Mouse (Mus musculus): ENCODE measurements at regions not wholly inside any gene's neighbourhood (a gene's known extent, or its start where the extent isn't known, plus 50 kb on each side); places are given as distances from the start of the nearest gene placed in this dataset.

- Histone ChIP-seq H3K27me3 (ENCODE audit: insufficient read depth, low read length) (no peaks in the 10 kb centered on the region), H3K4me1 (replicated peaks; ENCODE audit: low read depth, low read length) (no peaks in the 10 kb centered on the region), H3K36me3 (ENCODE audit: insufficient read depth, low read length) (no peaks in the 10 kb centered on the region), H3K9me3 (ENCODE audit: low read length) (no peaks in the 10 kb centered on the region), H3K4me3 (replicated peaks; ENCODE audit: low read length) (no peak overlapping the region)
- TF ChIP-seq NANOG (IDR thresholded peaks at IDR 0.05; ENCODE audit: borderline replicate concordance, low read length) (no peak), CTCF (conservative IDR thresholded peaks at IDR 0.05; ENCODE audit: low read length) (no peak), POU5F1 (IDR thresholded peaks at IDR 0.05; ENCODE audit: borderline replicate concordance, low read length) (no peak)
Observed at GRCm38 (mm10) chr3:150365766-150366165, 1071.9 kb upstream of the Adgrl4 start.

- H3K4me1 ChIP-seq (replicated peaks; ENCODE audit: low read depth, low read length): no peaks in the 10 kb centered on the region
- TF ChIP-seq POU5F1 (IDR thresholded peaks at IDR 0.05; ENCODE audit: borderline replicate concordance, low read length) (no peak), NANOG (IDR thresholded peaks at IDR 0.05; ENCODE audit: borderline replicate concordance, low read length) (no peak), CTCF (conservative IDR thresholded peaks at IDR 0.05; ENCODE audit: low read length) (peak; percentile 38)
- no peaks in the 10 kb centered on the region for H3K9me3 ChIP-seq (ENCODE audit: low read length)
- no peak overlapping the region for H3K4me3 ChIP-seq (replicated peaks; ENCODE audit: low read length)
- no peaks in the 10 kb centered on the region for H3K27me3 ChIP-seq (ENCODE audit: insufficient read depth, low read length)
- H3K36me3 ChIP-seq (ENCODE audit: insufficient read depth, low read length): no peaks in the 10 kb centered on the region
Observed at GRCm38 (mm10) chr3:150384996-150385627, 1052.6 kb upstream of the Adgrl4 start.

- Histone ChIP-seq H3K4me3 (replicated peaks; ENCODE audit: low read length) (no peak overlapping the region), H3K9me3 (ENCODE audit: low read length) (no peaks in the 10 kb centered on the region), H3K4me1 (replicated peaks; ENCODE audit: low read depth, low read length) (no peaks in the 10 kb centered on the region), H3K27me3 (ENCODE audit: insufficient read depth, low read length) (no peaks in the 10 kb centered on the region), H3K36me3 (ENCODE audit: insufficient read depth, low read length) (no peaks in the 10 kb centered on the region)
- no peak for TF ChIP-seq POU5F1 (IDR thresholded peaks at IDR 0.05; ENCODE audit: borderline replicate concordance, low read length)
- TF ChIP-seq NANOG (IDR thresholded peaks at IDR 0.05; ENCODE audit: borderline replicate concordance, low read length): no peak
- no peak for TF ChIP-seq CTCF (conservative IDR thresholded peaks at IDR 0.05; ENCODE audit: low read length)
Observed at GRCm38 (mm10) chr3:150401694-150402301, 1035.9 kb upstream of the Adgrl4 start.

- no peak for TF ChIP-seq NANOG (IDR thresholded peaks at IDR 0.05; ENCODE audit: borderline replicate concordance, low read length)
- no peak for TF ChIP-seq POU5F1 (IDR thresholded peaks at IDR 0.05; ENCODE audit: borderline replicate concordance, low read length)
- no peak for TF ChIP-seq CTCF (conservative IDR thresholded peaks at IDR 0.05; ENCODE audit: low read length)
- H3K9me3 ChIP-seq (ENCODE audit: low read length): no peaks in the 10 kb centered on the region
- no peaks in the 10 kb centered on the region for H3K4me1 ChIP-seq (replicated peaks; ENCODE audit: low read depth, low read length)
- H3K36me3 ChIP-seq (ENCODE audit: insufficient read depth, low read length): no peaks in the 10 kb centered on the region
- no peaks in the 10 kb centered on the region for H3K27me3 ChIP-seq (ENCODE audit: insufficient read depth, low read length)
- no peak overlapping the region for H3K4me3 ChIP-seq (replicated peaks; ENCODE audit: low read length)
Observed at GRCm38 (mm10) chr3:150406086-150406485, 1031.6 kb upstream of the Adgrl4 start.

- Histone ChIP-seq H3K4me3 (replicated peaks; ENCODE audit: low read length) (no peak overlapping the region), H3K27me3 (ENCODE audit: insufficient read depth, low read length) (no peaks in the 10 kb centered on the region), H3K9me3 (ENCODE audit: low read length) (no peaks in the 10 kb centered on the region), H3K36me3 (ENCODE audit: insufficient read depth, low read length) (no peaks in the 10 kb centered on the region), H3K4me1 (replicated peaks; ENCODE audit: low read depth, low read length) (no peaks in the 10 kb centered on the region)
- TF ChIP-seq POU5F1 (IDR thresholded peaks at IDR 0.05; ENCODE audit: borderline replicate concordance, low read length) (no peak), NANOG (IDR thresholded peaks at IDR 0.05; ENCODE audit: borderline replicate concordance, low read length) (no peak), CTCF (conservative IDR thresholded peaks at IDR 0.05; ENCODE audit: low read length) (no peak)
Observed at GRCm38 (mm10) chr3:150415277-150415676, 1022.4 kb upstream of the Adgrl4 start.

- TF ChIP-seq POU5F1 (IDR thresholded peaks at IDR 0.05; ENCODE audit: borderline replicate concordance, low read length) (no peak), CTCF (conservative IDR thresholded peaks at IDR 0.05; ENCODE audit: low read length) (no peak), NANOG (IDR thresholded peaks at IDR 0.05; ENCODE audit: borderline replicate concordance, low read length) (no peak)
- no peaks in the 10 kb centered on the region for H3K9me3 ChIP-seq (ENCODE audit: low read length)
- no peaks in the 10 kb centered on the region for H3K4me1 ChIP-seq (replicated peaks; ENCODE audit: low read depth, low read length)
- no peak overlapping the region for H3K4me3 ChIP-seq (replicated peaks; ENCODE audit: low read length)
- no peaks in the 10 kb centered on the region for H3K27me3 ChIP-seq (ENCODE audit: insufficient read depth, low read length)
- H3K36me3 ChIP-seq (ENCODE audit: insufficient read depth, low read length): no peaks in the 10 kb centered on the region
Observed at GRCm38 (mm10) chr3:150416447-150416846, 1021.2 kb upstream of the Adgrl4 start.

GRCm38 (mm10) chr3:150427965-150428364, 1009.7 kb upstream of the Adgrl4 start:
- no peaks in the 10 kb centered on the region for H3K4me1 ChIP-seq (replicated peaks; ENCODE audit: low read depth, low read length)
- TF ChIP-seq POU5F1 (IDR thresholded peaks at IDR 0.05; ENCODE audit: borderline replicate concordance, low read length) (no peak), NANOG (IDR thresholded peaks at IDR 0.05; ENCODE audit: borderline replicate concordance, low read length) (no peak), CTCF (conservative IDR thresholded peaks at IDR 0.05; ENCODE audit: low read length) (no peak)
- no peaks in the 10 kb centered on the region for H3K9me3 ChIP-seq (ENCODE audit: low read length)
- no peaks in the 10 kb centered on the region for H3K36me3 ChIP-seq (ENCODE audit: insufficient read depth, low read length)
- no peak overlapping the region for H3K4me3 ChIP-seq (replicated peaks; ENCODE audit: low read length)
- H3K27me3 ChIP-seq (ENCODE audit: insufficient read depth, low read length): no peaks in the 10 kb centered on the region

GRCm38 (mm10) chr3:150431291-150431690, 1006.4 kb upstream of the Adgrl4 start:
- Histone ChIP-seq H3K4me3 (replicated peaks; ENCODE audit: low read length) (no peak overlapping the region), H3K36me3 (ENCODE audit: insufficient read depth, low read length) (no peaks in the 10 kb centered on the region), H3K4me1 (replicated peaks; ENCODE audit: low read depth, low read length) (no peaks in the 10 kb centered on the region), H3K9me3 (ENCODE audit: low read length) (no peaks in the 10 kb centered on the region), H3K27me3 (ENCODE audit: insufficient read depth, low read length) (no peaks in the 10 kb centered on the region)
- TF ChIP-seq CTCF (conservative IDR thresholded peaks at IDR 0.05; ENCODE audit: low read length) (no peak), NANOG (IDR thresholded peaks at IDR 0.05; ENCODE audit: borderline replicate concordance, low read length) (no peak), POU5F1 (IDR thresholded peaks at IDR 0.05; ENCODE audit: borderline replicate concordance, low read length) (no peak)

All from E14TG2a.4 (cell line).